Comparison of ENCODE assay signal across 20 mouse cellular contexts in the genomic region with DNA sequence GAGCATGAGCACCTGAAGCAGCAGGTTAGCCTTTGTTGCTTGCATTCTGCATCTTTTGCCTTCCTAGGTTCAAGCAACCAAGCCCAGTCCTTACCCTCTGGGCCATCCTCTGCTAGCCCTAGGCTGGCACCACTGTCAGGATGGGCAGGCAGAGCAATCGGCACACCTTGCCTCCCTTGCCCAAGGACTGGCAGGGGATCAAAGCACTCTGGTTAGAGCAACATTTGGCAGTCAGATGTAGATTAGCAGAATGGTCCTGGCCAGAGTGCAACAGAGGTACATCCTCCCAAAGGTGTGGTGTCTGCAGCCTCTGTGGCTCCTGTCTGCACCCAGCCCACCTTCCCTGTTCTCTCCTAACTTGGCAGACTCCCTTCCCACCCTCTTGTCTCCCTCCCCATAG.
DNase-seq lines count a peak whose midpoint lies in the region; ATAC-seq and TF ChIP-seq lines count a peak whose summit lies in the region.
"Had no signal": no experiment of that assay in that cellular context is flagged by ENCODE, and none has a peak within 500 bp of the region (broad histone marks: within the 10 kb centered on the region; RNA-seq: fewer than 3 reads in every experiment).

No protein-coding gene starts in this region.

- H3K4me2 ChIP-seq in liver, embryonic 12.5 days, result no peak overlapping the region
- H3K4me2 ChIP-seq in midbrain, postnatal 0 days (ENCODE audit: low read depth, low read length, poor library complexity, severe bottlenecking), result no peak overlapping the region
- H3K4me2 ChIP-seq: heart, embryonic 11.5 days; hindbrain, embryonic 12.5 days; hindbrain, embryonic 15.5 days had no signal

- TF ChIP-seq POLR2A in liver, adult 2 months (IDR thresholded peaks at IDR 0.05; ENCODE audit: extremely low read depth, insufficient read depth, low read length), result no peak

- H3K27me3 ChIP-seq in liver, adult 2 months (ENCODE audit: control insufficient read depth, insufficient read depth, low read length), result no peaks in the 10 kb centered on the region
- H3K27me3 ChIP-seq in liver, embryonic 12.5 days (replicated peaks), result no peaks in the 10 kb centered on the region
- H3K27me3 ChIP-seq in midbrain, postnatal 0 days (ENCODE audit: insufficient read depth, low read length), result no peaks in the 10 kb centered on the region
- H3K27me3 ChIP-seq: hindbrain, embryonic 12.5 days; hindbrain, embryonic 15.5 days had no signal

- H3K79me2 ChIP-seq in liver, adult 2 months (ENCODE audit: control insufficient read depth, insufficient read depth, low read length), result no peaks in the 10 kb centered on the region

- no peak for ATAC-seq in liver, embryonic 12.5 days
- no peak for ATAC-seq in midbrain, postnatal 0 days (ENCODE audit: low FRiP score)
- ATAC-seq: activated CD4-positive, CD25-positive, alpha-beta regulatory T cell, adult 4 months; CD4-positive, CD25-positive, alpha-beta regulatory T cell, adult 4 months; forebrain, embryonic 14.5 days; forebrain, postnatal 0 days; intestine, postnatal 0 days had no signal

- WGBS in liver, adult 2 months, result 15% methylated on average over 1 of the region's 1 CpGs
- 85% methylated on average over 1 of the region's 1 CpGs for WGBS in liver, embryonic 12.5 days (ENCODE audit: insufficient replicate concordance)
- 86% methylated on average over 1 of the region's 1 CpGs for WGBS in midbrain, postnatal 0 days

- H3K36me3 ChIP-seq in liver, adult 2 months (ENCODE audit: control insufficient read depth, insufficient read depth, low read length), result no peaks in the 10 kb centered on the region
- no peaks in the 10 kb centered on the region for H3K36me3 ChIP-seq in liver, embryonic 12.5 days
- H3K36me3 ChIP-seq in midbrain, postnatal 0 days (ENCODE audit: insufficient read depth, low read length), result no peaks in the 10 kb centered on the region
- H3K36me3 ChIP-seq: hindbrain, embryonic 12.5 days; hindbrain, embryonic 15.5 days had no signal

- peak; percentile 14 to 22 for DNase-seq in cerebellum, adult 18-20 months
- DNase-seq in cerebellum, postnatal 4 days (ENCODE audit: low spot score in 2 of 2), result no peak
- peak; percentile 91 for DNase-seq in liver, adult 2 months (ENCODE audit: extremely low read depth, low read depth, low spot score)
- DNase-seq in brain, adult 2 months (ENCODE audit: low read depth, low spot score), result peak; percentile 16
- peak; percentile 14 to 24 for DNase-seq in cerebellum, postnatal 25 days
- no peak for DNase-seq in midbrain, postnatal 0 days (ENCODE audit: low spot score)
- no peak for DNase-seq in ovary, postnatal 36 days (ENCODE audit: low spot score)
- DNase-seq: adrenal gland, postnatal 14 days; forebrain, postnatal 0 days; gastrocnemius, adult 2 months; gastrocnemius, postnatal 14 days; heart, adult 11 months had no signal

- no peak overlapping the region for H3K4me3 ChIP-seq in liver, adult 2 months (ENCODE audit: insufficient read depth, low read depth, low read length)
- no peak overlapping the region for H3K4me3 ChIP-seq in liver, embryonic 12.5 days
- H3K4me3 ChIP-seq in midbrain, postnatal 0 days (ENCODE audit: low read depth, low read length), result no peak overlapping the region
- H3K4me3 ChIP-seq: gastrocnemius, adult 2 months; hindbrain, embryonic 12.5 days; hindbrain, embryonic 15.5 days had no signal

- no peak for TF ChIP-seq CTCF in liver, adult 2 months (IDR thresholded peaks at IDR 0.05; ENCODE audit: low read depth, low read length)
- TF ChIP-seq CTCF in midbrain, postnatal 0 days (IDR thresholded peaks at IDR 0.05), result no peak

- no peaks in the 10 kb centered on the region for H3K9me3 ChIP-seq in liver, embryonic 12.5 days (replicated peaks)
- no peaks in the 10 kb centered on the region for H3K9me3 ChIP-seq in midbrain, postnatal 0 days (ENCODE audit: low read length)
- H3K9me3 ChIP-seq: hindbrain, embryonic 12.5 days; hindbrain, embryonic 15.5 days had no signal

- no peaks in the 10 kb centered on the region for H3K4me1 ChIP-seq in liver, adult 2 months (ENCODE audit: control insufficient read depth, insufficient read depth, low read length)
- no peaks in the 10 kb centered on the region for H3K4me1 ChIP-seq in liver, embryonic 12.5 days
- H3K4me1 ChIP-seq in midbrain, postnatal 0 days (ENCODE audit: insufficient read depth, low read length), result no peaks in the 10 kb centered on the region
- H3K4me1 ChIP-seq: hindbrain, embryonic 12.5 days; hindbrain, embryonic 15.5 days had no signal

- no peak overlapping the region for H3K9ac ChIP-seq in liver, adult 2 months (ENCODE audit: low read depth, low read length)
- H3K9ac ChIP-seq in liver, embryonic 12.5 days, result no peak overlapping the region
- H3K9ac ChIP-seq in midbrain, postnatal 0 days (replicated peaks; ENCODE audit: low read length, poor library complexity, severe bottlenecking), result no peak overlapping the region
- H3K9ac ChIP-seq: forebrain, postnatal 0 days; hindbrain, embryonic 12.5 days; hindbrain, embryonic 15.5 days had no signal

- no peak overlapping the region for H3K27ac ChIP-seq in liver, adult 2 months (replicated peaks; ENCODE audit: insufficient read depth, low read depth, low read length)
- H3K27ac ChIP-seq in liver, embryonic 12.5 days, result no peak overlapping the region
- no peak overlapping the region for H3K27ac ChIP-seq in midbrain, postnatal 0 days (ENCODE audit: low read depth, low read length)
- H3K27ac ChIP-seq: gastrocnemius, adult 2 months; hindbrain, embryonic 12.5 days; hindbrain, embryonic 15.5 days had no signal

Comparison
In these comparisons a context has a peak if more than half of its experiments do, and no peak if none do; other contexts are left out.
1. DNase-seq: peak in cerebellum, adult 18-20 months (2 of 2), liver, adult 2 months (single experiment), brain, adult 2 months (single experiment) and cerebellum, postnatal 25 days (2 of 2); none in cerebellum, postnatal 4 days (0 of 2), midbrain, postnatal 0 days (single experiment) and ovary, postnatal 36 days (single experiment).